Mouse (Mus musculus) fibroblast of lung, adult 2 months (primary cell): ENCODE measurements around the gene Scp2.

Experiments
- DNase-seq: peaks from one replicate; pipeline ENCODE4 v3.0.0-alpha.2; 2011; ENCODE audit warnings: low read depth

Scp2 gene

DNA sequence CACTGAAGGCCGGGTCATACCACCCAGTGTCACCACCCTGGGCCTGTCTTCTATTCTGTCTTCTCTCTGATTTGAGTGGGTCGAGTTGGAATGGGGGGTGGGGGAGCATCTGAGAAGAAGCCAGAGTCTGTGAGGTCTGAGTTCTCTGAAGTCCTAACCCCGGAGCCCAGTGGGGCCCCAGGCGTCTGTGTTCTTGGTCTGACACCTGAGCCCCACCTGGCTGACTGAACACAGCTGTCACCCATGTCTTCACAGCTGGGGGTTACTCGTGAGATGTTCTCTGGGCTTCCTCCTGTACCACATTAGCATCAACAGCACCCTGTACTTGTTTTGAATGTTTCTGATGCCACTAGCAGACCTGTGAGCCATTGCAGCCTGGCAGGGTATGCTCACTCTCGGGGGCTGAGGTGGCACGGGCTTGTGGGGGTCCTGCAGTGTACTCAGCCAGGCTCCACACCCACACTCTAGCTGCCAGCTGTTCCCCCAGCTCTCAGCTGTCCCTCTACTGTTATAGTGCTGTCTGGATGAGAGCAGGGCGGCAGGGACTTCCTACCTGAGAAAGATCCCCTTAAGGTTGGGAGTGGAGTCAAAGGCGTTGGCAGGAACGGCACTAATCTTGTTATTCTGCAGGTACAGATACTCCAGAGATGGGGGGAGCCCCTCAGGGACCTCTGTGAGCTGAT lies 126.4 kb downstream of the Scp2 start:
- DNase-seq = no peak

DNA sequence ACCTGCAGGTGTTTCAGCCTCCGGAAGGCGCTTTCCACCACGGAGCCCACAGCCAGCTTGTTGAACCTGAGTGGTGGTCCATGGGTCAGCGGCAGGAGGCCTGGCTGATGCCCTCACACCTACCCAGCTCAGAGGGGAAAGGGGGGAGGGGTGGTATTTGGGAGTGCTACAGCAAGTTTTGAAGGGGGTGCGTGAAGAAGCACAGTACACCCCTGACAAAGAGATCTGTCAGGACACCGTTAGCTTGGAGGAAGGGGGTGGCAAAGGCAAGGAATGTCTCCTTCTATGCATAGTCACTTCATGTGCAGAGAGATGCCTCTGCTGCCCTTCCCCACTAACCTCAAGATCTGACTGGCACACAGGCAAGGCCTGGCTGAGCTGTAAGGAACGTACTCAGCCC lies 127.0 kb downstream of the Scp2 start:
- DNase-seq = no peak

DNA sequence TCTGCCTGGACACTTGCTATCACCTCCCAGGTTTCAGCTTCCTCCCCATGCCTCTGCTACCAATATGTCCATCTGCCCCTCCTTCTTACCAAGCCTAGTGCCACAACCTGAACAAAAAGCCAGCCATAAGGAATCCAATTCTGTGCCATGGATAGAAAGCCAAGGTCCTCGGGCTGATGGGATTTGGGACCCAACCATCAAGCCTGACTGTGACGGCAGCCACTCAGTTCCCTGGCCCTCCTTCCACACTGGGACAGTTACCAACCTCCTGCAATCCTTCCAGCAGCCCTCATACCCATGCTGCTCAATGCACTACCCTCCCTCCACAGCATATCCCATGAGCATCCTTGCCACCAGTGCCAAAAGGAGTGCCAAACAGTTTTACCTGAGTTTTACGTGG lies 128.5 kb downstream of the Scp2 start:
- no peak for DNase-seq

DNA sequence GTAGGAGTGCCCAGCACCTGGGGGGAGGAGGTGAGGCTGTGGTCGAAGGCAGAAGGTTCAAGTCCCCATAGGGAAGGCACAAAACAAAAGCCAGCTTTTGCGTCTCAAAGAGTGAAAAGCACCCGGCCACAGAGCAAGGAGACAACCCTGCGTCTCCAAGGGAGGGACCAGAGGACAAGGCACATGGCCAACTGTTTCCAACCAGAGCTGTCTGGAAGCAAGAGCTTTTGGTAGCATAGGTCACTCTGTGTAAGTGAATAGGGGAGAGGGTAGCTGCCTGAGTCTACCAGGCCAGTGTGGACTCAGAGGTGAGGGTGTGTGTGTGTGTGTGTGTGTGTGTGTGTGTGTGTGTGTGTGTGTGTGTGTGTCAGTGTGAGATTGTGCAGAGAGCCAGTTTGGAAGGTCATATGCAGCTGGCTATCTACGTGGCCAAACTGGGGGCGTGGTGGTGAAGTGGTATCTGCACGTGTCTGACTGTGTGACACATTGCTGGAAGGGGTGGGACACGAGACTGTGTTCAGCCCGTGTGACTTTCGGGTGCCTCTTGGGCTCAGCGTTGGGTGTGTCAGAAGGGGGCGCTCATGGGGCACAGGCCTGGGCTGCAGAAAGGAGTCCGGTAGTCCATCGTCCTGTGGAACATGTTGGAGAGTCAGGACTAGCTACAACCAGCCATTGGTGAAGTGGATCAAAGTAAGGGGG lies 129.6 kb downstream of the Scp2 start:
- DNase-seq = no peak

DNA sequence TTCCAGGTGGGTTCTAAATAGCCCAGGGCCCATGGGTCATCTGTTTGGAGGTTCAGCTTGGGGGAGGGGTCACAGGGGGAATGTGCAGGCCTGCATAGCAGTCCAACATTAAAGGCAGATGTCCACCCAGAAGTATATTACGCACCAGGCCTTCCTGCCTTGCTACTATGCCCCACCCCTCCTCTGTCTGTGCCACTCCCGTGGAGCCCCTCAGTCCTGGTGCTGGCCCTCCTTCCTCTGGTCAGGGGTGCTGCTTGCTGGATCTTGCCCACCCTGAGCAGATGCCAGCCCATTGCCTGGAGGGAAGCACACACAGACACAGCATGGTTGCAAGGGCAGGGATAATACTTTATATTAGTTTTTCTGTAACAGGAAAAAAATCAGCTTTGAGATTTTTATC lies 130.3 kb downstream of the Scp2 start:
- no peak for DNase-seq

DNA sequence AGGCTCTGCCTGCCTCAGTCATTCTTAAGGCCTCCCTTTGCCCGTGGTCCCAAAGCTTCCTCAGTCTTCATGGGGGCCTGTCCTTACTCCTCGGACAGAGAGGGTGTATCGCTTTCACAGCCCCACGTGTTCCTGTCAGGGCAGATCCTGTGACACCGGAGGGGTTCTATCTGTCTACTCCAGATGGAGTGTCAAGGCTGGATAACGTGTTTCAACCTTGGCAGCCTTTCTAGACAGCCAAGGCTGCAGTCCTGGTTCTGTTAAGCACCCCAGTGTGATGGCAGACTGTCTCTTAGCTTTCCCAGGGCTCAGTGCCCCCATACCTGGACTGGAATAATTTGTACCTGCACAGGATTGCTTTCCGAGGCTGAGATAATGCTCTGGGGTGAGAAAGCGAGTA lies 136.3 kb downstream of the Scp2 start:
- DNase-seq = no peak

DNA sequence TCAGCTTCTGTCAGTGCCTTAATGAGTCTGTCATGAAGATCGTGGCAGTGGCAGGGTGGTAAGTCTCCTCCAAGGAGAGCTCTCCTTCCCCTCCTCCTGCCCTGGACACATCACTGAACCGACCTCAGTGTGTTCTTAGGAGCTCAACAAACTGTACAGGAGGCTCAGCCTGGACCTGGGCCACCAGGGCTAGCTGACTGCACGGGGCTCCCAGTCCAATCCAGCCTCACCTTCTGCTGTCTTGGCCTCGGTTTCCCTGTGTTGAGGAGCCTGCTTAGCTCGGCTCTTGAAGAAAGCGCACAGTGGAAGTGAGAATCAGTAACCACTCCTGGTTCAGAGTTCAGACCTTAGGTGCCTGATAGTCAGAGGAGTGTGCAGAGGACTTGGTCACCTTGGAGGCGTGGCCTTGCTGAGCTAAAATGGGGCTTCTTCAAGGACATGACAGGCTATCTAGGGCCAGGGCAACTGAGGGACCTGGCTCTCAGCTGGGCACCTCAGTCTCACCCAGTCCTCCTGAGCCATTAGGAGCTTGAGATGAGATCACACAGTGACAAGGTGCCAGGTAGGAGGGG lies 137.2 kb downstream of the Scp2 start:
- DNase-seq = no peak

DNA sequence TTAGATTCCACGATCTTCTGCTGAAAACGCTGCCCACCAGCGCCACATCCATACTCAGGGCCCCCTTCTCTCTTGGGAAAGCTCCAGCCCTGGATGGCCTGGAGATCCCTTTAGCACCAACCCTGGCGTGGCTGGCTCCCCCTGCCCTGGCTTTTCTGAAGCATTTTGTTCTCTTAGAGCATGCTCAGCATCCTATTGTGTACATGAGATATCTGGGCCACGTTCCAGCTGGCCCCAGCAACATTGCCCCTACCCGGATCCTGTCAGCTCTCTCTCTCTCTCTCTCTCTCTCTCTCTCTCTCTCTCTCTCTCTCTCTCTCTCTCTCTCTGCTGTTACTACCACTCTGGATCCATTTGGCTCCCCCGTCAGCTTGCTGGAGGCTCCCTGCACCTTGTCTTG lies 139.5 kb downstream of the Scp2 start:
- DNase-seq = no peak

DNA sequence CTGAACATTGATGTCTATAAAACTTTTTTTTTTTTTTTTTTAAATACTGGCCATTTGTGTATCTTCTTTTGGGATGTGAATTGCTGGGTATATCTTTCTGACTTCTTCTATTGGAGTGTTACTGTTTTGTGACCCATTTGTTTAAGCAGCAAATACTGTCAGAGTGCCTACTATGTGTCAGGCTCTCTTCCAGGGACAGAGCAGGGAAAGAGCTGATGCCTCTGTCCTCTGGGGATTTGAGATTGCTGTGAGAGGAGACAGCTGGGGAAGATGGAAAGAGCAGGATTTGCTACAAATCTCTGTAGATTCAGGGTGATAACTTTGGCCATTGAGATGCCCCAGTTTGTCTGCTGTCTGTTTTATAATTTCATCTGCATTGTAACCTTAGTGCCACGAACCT lies 145.4 kb downstream of the Scp2 start:
- DNase-seq = no peak

DNA sequence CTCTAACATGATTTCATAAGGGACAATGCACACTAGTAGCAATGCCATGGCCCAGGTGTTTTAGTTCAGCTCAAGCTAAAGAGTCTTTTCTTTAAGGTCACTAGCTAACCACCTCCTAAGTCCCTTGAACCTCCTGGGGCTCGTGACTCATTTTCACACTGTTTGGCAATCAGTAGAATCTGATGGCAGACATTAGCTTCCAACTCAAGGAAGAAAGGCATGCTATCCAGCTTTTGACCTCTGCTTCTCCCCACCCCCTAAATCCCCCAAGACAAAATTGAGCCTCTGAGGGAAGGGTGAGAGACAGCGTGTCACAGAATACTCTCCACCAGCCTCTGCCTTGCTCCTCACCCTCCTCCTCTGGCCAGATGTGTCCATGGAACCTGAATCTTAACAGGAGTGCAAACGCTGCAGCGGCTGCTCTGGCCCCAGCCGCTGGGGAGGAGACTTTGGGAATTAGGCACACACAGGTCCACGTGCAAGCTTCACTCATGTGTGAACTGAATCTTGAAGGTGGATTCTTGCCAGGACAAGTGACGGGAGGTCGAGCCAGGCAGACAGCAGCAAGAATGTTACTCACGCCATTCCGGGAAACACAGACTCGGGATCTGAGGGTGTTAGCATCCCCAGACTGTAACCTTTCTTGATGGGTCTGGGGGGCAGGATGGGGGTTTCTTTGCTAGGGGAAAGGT lies 146.0 kb downstream of the Scp2 start:
- peak; percentile 82 for DNase-seq

DNA sequence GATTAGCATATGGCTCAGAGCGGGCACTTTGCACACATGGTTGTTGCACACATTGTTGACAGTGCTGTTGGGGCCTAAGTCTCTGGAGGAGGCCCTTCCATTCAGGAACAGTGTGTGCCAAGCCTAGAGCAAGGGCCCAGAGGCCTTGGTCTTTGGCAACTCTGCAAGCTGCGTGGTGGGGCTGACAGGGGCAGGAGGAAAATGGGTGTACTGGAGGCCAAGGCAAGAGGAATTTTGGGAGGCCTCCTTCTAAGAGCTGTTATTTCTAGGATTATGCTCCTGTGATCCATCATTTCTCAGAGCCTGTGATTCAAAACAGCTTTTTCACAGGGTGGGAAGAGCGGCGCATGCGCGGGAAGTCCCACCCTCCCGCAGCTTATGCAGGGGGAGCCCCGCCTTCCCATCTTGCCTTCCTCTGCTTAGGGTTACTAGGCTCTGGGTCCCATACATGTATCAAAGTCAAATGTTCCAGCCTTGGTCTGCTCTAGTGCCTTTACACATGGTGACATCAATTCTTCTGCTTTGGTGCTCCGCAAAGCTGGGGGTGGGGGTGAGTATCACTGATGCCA lies 148.3 kb downstream of the Scp2 start:
- no peak for DNase-seq

DNA sequence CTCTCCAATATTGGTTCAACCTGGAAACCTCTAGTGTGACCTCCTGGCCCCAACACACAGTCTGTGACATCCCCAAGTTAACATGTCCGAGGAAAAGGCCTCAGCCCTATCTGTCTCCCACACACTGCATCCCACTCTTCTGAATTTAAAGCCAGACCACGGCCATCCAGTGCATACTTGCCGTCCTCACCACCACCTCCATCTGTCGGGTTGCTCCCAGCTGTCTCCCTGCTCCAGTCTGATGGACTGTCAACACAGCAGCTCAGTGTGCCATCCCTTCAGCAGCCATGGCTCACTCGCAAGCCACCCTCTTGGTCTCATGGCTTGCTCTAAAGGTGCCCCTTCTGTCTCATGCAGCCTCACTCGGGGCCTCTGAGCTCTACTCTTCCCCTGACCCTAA lies 149.1 kb downstream of the Scp2 start:
- no peak for DNase-seq

DNA sequence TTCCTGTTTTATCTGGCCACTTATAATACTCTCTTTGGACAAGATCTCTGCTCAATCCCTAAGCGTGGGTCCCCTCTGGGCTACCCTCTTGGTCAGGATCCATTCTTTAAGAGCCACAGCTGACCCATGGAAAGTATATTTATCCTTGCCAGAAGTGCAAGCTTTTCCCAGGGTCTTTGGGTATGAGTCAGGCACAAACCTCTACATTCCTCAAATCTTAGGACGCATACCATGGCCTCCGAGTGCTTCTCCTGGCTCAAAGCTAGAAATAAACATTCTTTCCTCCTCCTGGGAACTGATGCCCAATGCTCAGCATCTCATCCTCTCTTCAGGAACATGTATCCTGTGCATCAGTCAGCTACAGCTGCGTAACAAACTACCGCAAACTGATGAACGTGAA lies 149.8 kb downstream of the Scp2 start:
- DNase-seq = no peak
